Mouse (Mus musculus) erythroblast, embryonic 14.5 days (primary cell): Measurements from ENCODE around the gene Taf8.

Source experiments
- GATA1 ChIP-seq: IDR thresholded peaks from 2 replicates; pipeline ENCODE4 v1.6.1; 2012; ENCODE audit warnings: low read length, inconsistent platforms, mixed read lengths
- TAL1 ChIP-seq: IDR thresholded peaks from 3 replicates; pipeline ENCODE4 v1.6.1; 2012; ENCODE audit warnings: low read length, inconsistent platforms, mixed read lengths

DNA sequence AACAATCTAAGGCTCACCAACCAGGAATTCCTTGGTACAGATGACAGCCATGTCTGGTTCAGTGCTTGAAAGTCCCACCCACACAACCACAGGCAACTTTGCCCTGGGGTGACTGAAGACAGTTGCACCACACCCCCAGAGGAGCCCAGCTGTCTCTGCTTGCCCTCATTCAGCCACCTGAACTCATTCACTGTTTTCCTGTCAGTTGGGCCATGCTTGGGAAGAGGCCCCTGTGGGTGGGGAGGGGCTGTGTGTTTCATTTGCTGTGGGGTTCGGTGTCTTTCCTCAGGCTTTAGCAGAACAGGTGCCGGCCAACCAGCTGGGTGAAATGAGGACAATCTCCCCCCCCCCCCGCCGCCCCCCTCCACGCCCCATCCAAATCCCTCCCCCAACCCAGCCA, 40.0 kb upstream of the Taf8 start:
- TF ChIP-seq TAL1, result no peak
- TF ChIP-seq GATA1, result no peak
